Comparison of ENCODE assay signal across 33 mouse cellular contexts in genomic region chr3:49870786-49871185, GRCm38 (mm10).
DNase-seq lines count a peak whose midpoint lies in the region; ATAC-seq and TF ChIP-seq lines count a peak whose summit lies in the region.
"Had no signal": no experiment of that assay in that cellular context is flagged by ENCODE, and none has a peak within 500 bp of the region (broad histone marks: within the 10 kb centered on the region; RNA-seq: fewer than 3 reads in every experiment).

No protein-coding gene starts in this region.

- peak; percentile 73 for TF ChIP-seq EP300 in lung, postnatal 0 days (IDR thresholded peaks at IDR 0.05)

- H3K27ac ChIP-seq in forebrain, embryonic 10.5 days = peak overlapping the region; percentile 65
- no peak overlapping the region for H3K27ac ChIP-seq in forebrain, postnatal 0 days (ENCODE audit: low read depth, low read length)
- no peak overlapping the region for H3K27ac ChIP-seq in lung, postnatal 0 days (ENCODE audit: low read length)
- peak overlapping the region; percentile 90 for H3K27ac ChIP-seq in embryonic fibroblast, embryonic 13.5 days (ENCODE audit: insufficient read depth, low read length)
- H3K27ac ChIP-seq in limb, embryonic 14.5 days (replicated peaks; ENCODE audit: low read depth, low read length) = peak overlapping the region; percentile 2; the same call in 1 of the 2 replicates
- H3K27ac ChIP-seq: forebrain, embryonic 12.5 days; heart, adult 2 months; hindbrain, embryonic 14.5 days; kidney, embryonic 15.5 days; liver, embryonic 14.5 days; midbrain, embryonic 13.5 days; neural tube, embryonic 13.5 days; stomach, postnatal 0 days had no signal

- ATAC-seq in forebrain, postnatal 0 days = no peak
- peak; percentile 86 for ATAC-seq in lung, postnatal 0 days
- no peak for ATAC-seq in limb, embryonic 14.5 days (ENCODE audit: low FRiP score, low read depth)
- ATAC-seq: inflammation-experienced regulatory T-cells, adult 6 months; midbrain, embryonic 13.5 days had no signal

- H3K27me3 ChIP-seq in forebrain, embryonic 10.5 days (ENCODE audit: poor library complexity, severe bottlenecking) = peaks cover 12% of the 10 kb centered on the region
- H3K27me3 ChIP-seq in forebrain, postnatal 0 days (ENCODE audit: insufficient read depth, low read length) = no peaks in the 10 kb centered on the region
- no peaks in the 10 kb centered on the region for H3K27me3 ChIP-seq in lung, postnatal 0 days (replicated peaks; ENCODE audit: insufficient read depth, low read length)
- no peaks in the 10 kb centered on the region for H3K27me3 ChIP-seq in limb, embryonic 14.5 days (ENCODE audit: control insufficient read depth, insufficient read depth, low read length)
- H3K27me3 ChIP-seq: CH12.LX; heart, embryonic 12.5 days; kidney, embryonic 15.5 days; midbrain, embryonic 13.5 days; neural tube, embryonic 13.5 days had no signal

- H3K4me2 ChIP-seq in forebrain, postnatal 0 days (ENCODE audit: low read depth) = no peak overlapping the region
- H3K4me2 ChIP-seq in lung, postnatal 0 days (replicated peaks; ENCODE audit: low read depth, low read length) = no peak overlapping the region
- no peak overlapping the region for H3K4me2 ChIP-seq in limb, embryonic 14.5 days (replicated peaks; ENCODE audit: low read depth, low read length, severe bottlenecking)
- H3K4me2 ChIP-seq: forebrain, embryonic 12.5 days; heart, embryonic 12.5 days; hindbrain, embryonic 14.5 days; kidney, embryonic 15.5 days; midbrain, embryonic 13.5 days; neural tube, embryonic 13.5 days had no signal

- WGBS in forebrain, embryonic 10.5 days = 73% methylated on average over 3 of the region's 3 CpGs
- WGBS in forebrain, postnatal 0 days = 77% methylated on average over 3 of the region's 3 CpGs
- 44% methylated on average over 3 of the region's 3 CpGs for WGBS in lung, postnatal 0 days
- 47% methylated on average over 3 of the region's 3 CpGs for WGBS in limb, embryonic 14.5 days

- no peaks in the 10 kb centered on the region for H3K9me3 ChIP-seq in forebrain, embryonic 10.5 days
- H3K9me3 ChIP-seq in forebrain, postnatal 0 days (ENCODE audit: low read length) = no peaks in the 10 kb centered on the region
- H3K9me3 ChIP-seq in lung, postnatal 0 days (ENCODE audit: low read length) = no peaks in the 10 kb centered on the region
- H3K9me3 ChIP-seq in limb, embryonic 14.5 days (ENCODE audit: control insufficient read depth, low read length) = no peaks in the 10 kb centered on the region
- H3K9me3 ChIP-seq: forebrain, embryonic 12.5 days; heart, embryonic 12.5 days; kidney, embryonic 15.5 days; midbrain, embryonic 13.5 days; neural tube, embryonic 13.5 days had no signal

- no peak for DNase-seq in forebrain, embryonic 10.5 days (ENCODE audit: extremely low spot score, low spot score)
- DNase-seq in forebrain, postnatal 0 days = no peak
- peak; percentile 73 for DNase-seq in lung, postnatal 0 days (ENCODE audit: low spot score)
- no peak for DNase-seq in lung, adult 18-20 months
- DNase-seq in limb, embryonic 14.5 days (ENCODE audit: low spot score) = no peak
- no peak for DNase-seq in kidney, postnatal 25 days
- no peak for DNase-seq in Muller cell, postnatal 12 days (ENCODE audit: inconsistent ontology term)
- DNase-seq: adrenal gland, postnatal 14 days; cerebellum, adult 11 months; cerebellum, adult 9-11 months; embryo, embryonic 11 days; gastrocnemius, postnatal 25 days; heart, adult 2 months; heart, postnatal 4 days; kidney, adult 18-20 months; kidney, postnatal 4 days; liver; lung, postnatal 36 days; right cerebral cortex, postnatal 4 days; thymus, adult 18-20 months; thymus, postnatal 25 days had no signal

- peaks cover 54% of the 10 kb centered on the region for H3K4me1 ChIP-seq in forebrain, embryonic 10.5 days
- H3K4me1 ChIP-seq in forebrain, postnatal 0 days (ENCODE audit: insufficient read depth) = no peaks in the 10 kb centered on the region
- peaks cover 7% of the 10 kb centered on the region; the same call in 1 of the 2 replicates for H3K4me1 ChIP-seq in lung, postnatal 0 days (ENCODE audit: insufficient read depth, low read depth, low read length)
- H3K4me1 ChIP-seq in embryonic fibroblast, embryonic 13.5 days (ENCODE audit: control insufficient read depth, insufficient read depth, low read length) = peaks cover 8% of the 10 kb centered on the region
- peaks cover 28% of the 10 kb centered on the region for H3K4me1 ChIP-seq in limb, embryonic 14.5 days (ENCODE audit: control insufficient read depth, insufficient read depth, low read length)

- no peak overlapping the region for H3K9ac ChIP-seq in forebrain, postnatal 0 days
- no peak overlapping the region for H3K9ac ChIP-seq in lung, postnatal 0 days (replicated peaks; ENCODE audit: low read depth)
- H3K9ac ChIP-seq in limb, embryonic 14.5 days (ENCODE audit: low read depth, low read length, severe bottlenecking) = no peak overlapping the region
- H3K9ac ChIP-seq: forebrain, embryonic 12.5 days; heart, embryonic 12.5 days; hindbrain, embryonic 14.5 days; kidney, embryonic 15.5 days; liver, embryonic 14.5 days; midbrain, embryonic 13.5 days; neural tube, embryonic 13.5 days had no signal

- TF ChIP-seq POLR2A in embryonic fibroblast, embryonic 13.5 days (IDR thresholded peaks at IDR 0.05; ENCODE audit: low read depth, low read length) = no peak
- TF ChIP-seq POLR2A in limb, embryonic 14.5 days (IDR thresholded peaks at IDR 0.05; ENCODE audit: borderline replicate concordance, extremely low read depth, insufficient read depth, insufficient read length) = no peak

- no peak overlapping the region for H3K4me3 ChIP-seq in forebrain, embryonic 10.5 days
- no peak overlapping the region for H3K4me3 ChIP-seq in forebrain, postnatal 0 days (ENCODE audit: low read depth, low read length)
- H3K4me3 ChIP-seq in lung, postnatal 0 days (ENCODE audit: low read depth, low read length) = no peak overlapping the region
- H3K4me3 ChIP-seq in embryonic fibroblast, embryonic 13.5 days (ENCODE audit: insufficient read depth, low read length) = no peak overlapping the region
- no peak overlapping the region for H3K4me3 ChIP-seq in limb, embryonic 14.5 days (replicated peaks; ENCODE audit: low read length)
- H3K4me3 ChIP-seq: erythroblast, embryonic 14.5 days; forebrain, embryonic 12.5 days; heart, adult 2 months; heart, embryonic 12.5 days; kidney, embryonic 15.5 days; midbrain, embryonic 13.5 days; neural tube, embryonic 13.5 days had no signal

- H3K36me3 ChIP-seq in forebrain, embryonic 10.5 days (replicated peaks) = no peaks in the 10 kb centered on the region
- no peaks in the 10 kb centered on the region for H3K36me3 ChIP-seq in forebrain, postnatal 0 days (ENCODE audit: insufficient read depth)
- H3K36me3 ChIP-seq in lung, postnatal 0 days (ENCODE audit: insufficient read depth, low read length) = no peaks in the 10 kb centered on the region
- no peaks in the 10 kb centered on the region for H3K36me3 ChIP-seq in limb, embryonic 14.5 days (ENCODE audit: control insufficient read depth, insufficient read depth, low read length)
- H3K36me3 ChIP-seq: forebrain, embryonic 12.5 days; heart, embryonic 12.5 days; kidney, embryonic 15.5 days; midbrain, embryonic 13.5 days; neural tube, embryonic 13.5 days had no signal

- TF ChIP-seq CTCF in forebrain, postnatal 0 days (IDR thresholded peaks at IDR 0.05; ENCODE audit: low read depth) = no peak
- no peak for TF ChIP-seq CTCF in lung, postnatal 0 days (IDR thresholded peaks at IDR 0.05)
- no peak for TF ChIP-seq CTCF in embryonic fibroblast, embryonic 13.5 days (IDR thresholded peaks at IDR 0.05; ENCODE audit: borderline replicate concordance, insufficient read depth, low read length)

Comparison
In these comparisons a context has a peak if more than half of its experiments do, and no peak if none do; other contexts are left out.
1. H3K27ac ChIP-seq: peak in forebrain, embryonic 10.5 days (single experiment), embryonic fibroblast, embryonic 13.5 days (single experiment) and limb, embryonic 14.5 days (single experiment); none in forebrain, postnatal 0 days (single experiment) and lung, postnatal 0 days (single experiment).